Mouse (Mus musculus): ENCODE measurements around the gene Slc25a24. TPM values are rescaled to one million over a fixed set of nuclear protein-coding genes. Genes with fewer than 3 reads are reported as not detected.
A peak's percentile ranks its signal among the peaks of the same experiment; 100 is the strongest.

Slc25a24 gene
- polyA plus RNA-seq (2014; fragmentation: Nextera tagmentation; extraction: Ambion mirVana), result 3.0 and 7.5 TPM in 2 replicates

DNA sequence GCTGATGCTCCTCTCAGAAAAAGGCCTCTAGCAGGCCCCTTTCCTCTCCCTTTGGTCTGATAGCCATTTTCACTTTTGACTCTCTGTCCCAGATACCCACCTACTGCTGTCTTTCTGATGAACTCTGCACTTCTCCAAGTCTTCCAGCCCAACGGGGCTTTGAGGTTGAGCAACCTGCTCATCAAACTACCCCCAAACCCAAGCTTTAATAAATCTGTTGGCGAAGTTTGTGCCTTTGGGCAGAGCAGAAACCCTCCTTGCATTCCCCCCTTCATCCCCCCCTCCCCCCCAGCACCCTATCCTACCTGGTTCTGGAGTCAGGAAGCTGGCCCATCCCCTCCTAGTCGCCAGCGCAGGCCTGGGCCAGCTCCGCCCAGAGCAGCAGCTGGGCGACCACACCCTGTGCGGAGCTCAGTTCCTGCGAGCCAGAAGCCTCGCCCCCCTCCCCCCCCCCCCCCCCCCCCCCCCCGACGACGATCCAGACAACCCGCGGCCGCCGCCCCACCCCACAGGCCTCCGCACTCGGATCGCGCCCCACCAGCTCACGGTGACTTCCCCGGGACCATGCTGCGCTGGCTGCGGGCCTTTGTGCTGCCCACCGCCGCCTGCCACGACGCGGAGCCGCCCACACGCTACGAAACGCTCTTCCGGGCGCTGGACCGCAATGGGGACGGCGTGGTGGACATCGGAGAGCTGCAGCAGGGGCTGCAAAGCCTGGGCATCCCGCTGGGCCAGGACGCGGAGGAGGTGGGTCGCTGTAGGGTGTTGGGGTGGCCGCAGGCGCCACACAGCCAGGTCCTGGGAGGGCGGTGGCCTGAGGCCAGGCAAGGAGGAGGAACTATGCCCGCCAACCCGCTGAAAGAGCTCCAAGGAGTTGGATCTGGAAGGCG is at the start of gene Slc25a24:
Gene Slc25a24, plus strand, starts transcription at position 509 of the 890 bp plus-strand sequence.
- 2% methylated on average over 43 of the region's 49 CpGs for WGBS
- H3K4me2 ChIP-seq (ENCODE audit: low read length), result peak within 1 kb of the TSS; percentile 79
- peak; percentile 89 for ATAC-seq (ENCODE audit: low FRiP score, low TSS enrichment)
- H3K9me3 ChIP-seq (ENCODE audit: control insufficient read depth, low read length), result no peaks in the 10 kb centered on the region
- H3K4me3 ChIP-seq (replicated peaks; ENCODE audit: low read depth, low read length), result peak within 1 kb of the TSS; percentile 72
- peak within 1 kb of the TSS; percentile 42; the same call in 1 of the 2 replicates for H3K27ac ChIP-seq (replicated peaks; ENCODE audit: low read depth, low read length)
- DNase-seq, result peak; percentile 76
- H3K9ac ChIP-seq (replicated peaks; ENCODE audit: low read length), result peak within 1 kb of the TSS; percentile 90
- peaks cover 14% of the 10 kb centered on the region; the same call in 1 of the 2 replicates for H3K4me1 ChIP-seq (ENCODE audit: control insufficient read depth, insufficient read depth, low read length)
- H3K27me3 ChIP-seq (ENCODE audit: control insufficient read depth, insufficient read depth, low read length), result no peaks in the 10 kb centered on the region
- 0 out of 2 replicates have a peak, but pooled peaks cover 5% of the 10 kb centered on the region for H3K36me3 ChIP-seq (ENCODE audit: control insufficient read depth, insufficient read depth, low read length)

DNA sequence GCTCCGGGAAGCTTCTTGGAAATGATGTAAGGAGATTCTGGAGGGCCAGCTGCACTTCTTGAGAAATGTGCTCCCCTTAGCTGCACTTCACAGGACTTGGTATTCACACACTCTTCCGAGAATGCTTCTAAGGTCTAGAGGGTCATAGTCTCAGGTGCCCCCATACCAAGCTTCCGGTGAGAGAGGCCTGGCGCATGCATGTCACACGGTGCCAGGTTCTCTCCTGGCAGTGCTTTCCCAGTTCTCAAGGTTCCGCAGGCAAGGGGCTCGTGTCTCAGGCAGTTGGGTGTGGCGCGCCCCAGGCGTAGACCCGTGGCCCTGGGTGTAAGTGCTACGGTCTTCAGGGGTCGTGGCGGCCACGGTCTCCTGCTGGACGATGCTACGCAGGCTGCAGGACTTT is 42.8 kb upstream of the Slc25a24 start, which contains the start of gene Slc25a54:
Gene Slc25a54, plus strand, starts transcription at position 301 of the 400 bp plus-strand sequence.
- DNase-seq, result no peak
- Histone ChIP-seq H3K36me3 (ENCODE audit: control insufficient read depth, insufficient read depth, low read length) (no peaks in the 10 kb centered on the region), H3K4me2 (ENCODE audit: low read length) (no peak within 1 kb of the TSS), H3K4me3 (replicated peaks; ENCODE audit: low read depth, low read length) (no peak within 1 kb of the TSS), H3K27me3 (ENCODE audit: control insufficient read depth, insufficient read depth, low read length) (no peaks in the 10 kb centered on the region), H3K4me1 (ENCODE audit: control insufficient read depth, insufficient read depth, low read length) (no peaks in the 10 kb centered on the region), H3K9me3 (ENCODE audit: control insufficient read depth, low read length) (no peaks in the 10 kb centered on the region), H3K27ac (replicated peaks; ENCODE audit: low read depth, low read length) (no peak within 1 kb of the TSS), H3K9ac (replicated peaks; ENCODE audit: low read length) (no peak within 1 kb of the TSS)
- ATAC-seq (ENCODE audit: low FRiP score, low TSS enrichment), result no peak
- 94% methylated on average over 17 of the region's 17 CpGs for WGBS

DNA sequence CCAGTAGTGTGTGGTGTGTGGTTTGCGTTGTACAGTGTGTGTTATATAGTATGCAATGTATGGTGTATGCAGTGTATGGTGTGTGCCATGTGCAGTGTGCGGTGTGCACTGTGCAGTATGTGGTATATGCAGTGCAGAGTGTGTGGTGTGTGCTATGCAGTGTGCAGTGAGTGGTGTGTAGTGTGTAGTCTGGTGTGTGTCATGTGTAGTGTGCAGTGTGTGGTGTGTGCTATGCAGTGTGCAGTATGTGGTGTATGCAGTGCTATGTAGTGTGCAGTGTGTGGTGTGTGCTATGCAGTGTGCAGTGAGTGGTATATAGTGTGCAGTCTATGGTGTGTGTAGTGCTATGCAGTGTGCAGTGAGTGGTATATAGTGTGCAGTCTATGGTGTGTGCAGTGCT is 38.5 kb upstream of the Slc25a24 start:
- H3K9ac ChIP-seq (replicated peaks; ENCODE audit: low read length), result no peak overlapping the region
- H3K36me3 ChIP-seq (ENCODE audit: control insufficient read depth, insufficient read depth, low read length), result no peaks in the 10 kb centered on the region
- no peak overlapping the region for H3K4me3 ChIP-seq (replicated peaks; ENCODE audit: low read depth, low read length)
- no peak overlapping the region for H3K27ac ChIP-seq (replicated peaks; ENCODE audit: low read depth, low read length)
- DNase-seq (no peak), ATAC-seq (ENCODE audit: low FRiP score, low TSS enrichment) (no peak)
- no peaks in the 10 kb centered on the region for H3K9me3 ChIP-seq (ENCODE audit: control insufficient read depth, low read length)
- H3K4me2 ChIP-seq (ENCODE audit: low read length), result no peak overlapping the region
- H3K4me1 ChIP-seq (ENCODE audit: control insufficient read depth, insufficient read depth, low read length), result no peaks in the 10 kb centered on the region
- no peaks in the 10 kb centered on the region for H3K27me3 ChIP-seq (ENCODE audit: control insufficient read depth, insufficient read depth, low read length)
- WGBS, result 94% methylated on average over 2 of the region's 2 CpGs

DNA sequence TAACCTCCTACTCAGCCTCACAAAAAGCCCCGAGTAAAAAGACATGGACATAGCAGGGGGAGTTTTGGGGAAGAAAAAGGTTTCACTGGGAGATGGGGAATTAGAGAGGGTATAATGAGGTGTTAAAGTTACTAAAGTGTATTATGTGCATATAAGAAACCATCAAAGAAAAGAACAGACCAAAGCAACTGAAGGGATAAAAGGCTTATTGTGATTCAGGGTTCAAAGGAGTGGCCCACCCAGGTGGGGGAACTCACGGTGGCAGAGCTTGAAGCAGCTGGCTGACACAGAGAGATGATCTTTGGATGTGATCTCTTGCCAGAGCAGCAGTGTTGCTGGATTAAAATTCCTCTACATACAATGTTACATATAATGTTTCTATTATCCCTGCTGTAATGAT is 34.5 kb upstream of the Slc25a24 start:
- no peak overlapping the region for H3K4me2 ChIP-seq (ENCODE audit: low read length)
- H3K27me3 ChIP-seq (ENCODE audit: control insufficient read depth, insufficient read depth, low read length), result no peaks in the 10 kb centered on the region
- no peak overlapping the region for H3K9ac ChIP-seq (replicated peaks; ENCODE audit: low read length)
- DNase-seq, result no peak
- H3K4me1 ChIP-seq (ENCODE audit: control insufficient read depth, insufficient read depth, low read length), result no peaks in the 10 kb centered on the region
- no peak overlapping the region for H3K4me3 ChIP-seq (replicated peaks; ENCODE audit: low read depth, low read length)
- no peak overlapping the region for H3K27ac ChIP-seq (replicated peaks; ENCODE audit: low read depth, low read length)
- no peak for ATAC-seq (ENCODE audit: low FRiP score, low TSS enrichment)
- 2% methylated on average over 2 of the region's 2 CpGs for WGBS
- H3K9me3 ChIP-seq (ENCODE audit: control insufficient read depth, low read length), result no peaks in the 10 kb centered on the region
- no peaks in the 10 kb centered on the region for H3K36me3 ChIP-seq (ENCODE audit: control insufficient read depth, insufficient read depth, low read length)

DNA sequence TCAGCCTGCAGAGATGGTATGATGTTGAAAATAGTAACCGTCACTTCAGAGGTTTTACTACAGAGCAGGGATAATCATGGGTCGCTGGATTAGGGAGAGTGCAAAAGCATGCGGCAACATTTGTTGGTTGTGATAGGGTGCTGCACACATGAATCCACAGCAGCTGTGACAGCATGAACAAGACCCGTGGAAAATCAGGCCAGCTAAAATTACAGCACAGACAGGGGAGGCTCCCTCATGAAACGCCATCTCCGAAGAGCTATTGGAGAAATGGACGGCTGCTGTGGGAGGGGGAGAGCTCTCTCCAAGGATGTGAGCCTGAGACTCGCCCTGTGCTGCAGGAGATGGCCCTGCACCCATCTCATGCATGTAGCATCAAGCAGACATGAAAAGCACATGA is 18.2 kb upstream of the Slc25a24 start:
- no peaks in the 10 kb centered on the region for H3K4me1 ChIP-seq (ENCODE audit: control insufficient read depth, insufficient read depth, low read length)
- ATAC-seq (ENCODE audit: low FRiP score, low TSS enrichment), result no peak
- 55% methylated on average over 8 of the region's 8 CpGs for WGBS

DNA sequence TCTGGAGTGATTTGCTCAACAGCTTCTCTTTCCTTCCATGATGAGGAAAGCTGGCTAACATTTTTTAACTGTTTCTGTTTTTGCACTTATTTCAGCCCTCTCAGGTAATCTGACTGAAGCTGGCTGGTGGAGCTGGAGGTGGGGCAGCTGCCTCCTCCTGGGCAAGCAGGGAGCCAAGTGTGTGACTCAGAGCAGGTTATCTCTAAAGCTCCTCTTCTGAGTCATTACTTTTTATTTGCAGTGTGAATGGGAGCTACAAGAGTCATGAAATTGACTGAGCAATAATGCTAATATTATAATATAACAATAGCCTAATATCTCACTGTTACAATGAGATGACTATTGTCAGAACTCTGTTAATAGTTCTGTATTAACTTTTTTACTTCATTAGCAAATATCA is 5.8 kb upstream of the Slc25a24 start:
- Histone ChIP-seq H3K27ac (replicated peaks; ENCODE audit: low read depth, low read length) (no peak overlapping the region), H3K27me3 (ENCODE audit: control insufficient read depth, insufficient read depth, low read length) (no peaks in the 10 kb centered on the region), H3K9ac (replicated peaks; ENCODE audit: low read length) (no peak overlapping the region), H3K4me2 (ENCODE audit: low read length) (no peak overlapping the region), H3K9me3 (ENCODE audit: control insufficient read depth, low read length) (no peaks in the 10 kb centered on the region), H3K4me3 (replicated peaks; ENCODE audit: low read depth, low read length) (no peak overlapping the region), H3K36me3 (ENCODE audit: control insufficient read depth, insufficient read depth, low read length) (0 out of 2 replicates have a peak, but pooled peaks cover 5% of the 10 kb centered on the region), H3K4me1 (ENCODE audit: control insufficient read depth, insufficient read depth, low read length) (no peaks in the 10 kb centered on the region)
- ATAC-seq (ENCODE audit: low FRiP score, low TSS enrichment) (no peak), DNase-seq (no peak)

More for the DNA sequence above, 18.2 kb upstream of the Slc25a24 start:
- Histone ChIP-seq H3K27me3 (ENCODE audit: control insufficient read depth, insufficient read depth, low read length) (no peaks in the 10 kb centered on the region), H3K4me3 (replicated peaks; ENCODE audit: low read depth, low read length) (no peak overlapping the region), H3K9me3 (ENCODE audit: control insufficient read depth, low read length) (no peaks in the 10 kb centered on the region), H3K36me3 (ENCODE audit: control insufficient read depth, insufficient read depth, low read length) (no peaks in the 10 kb centered on the region), H3K9ac (replicated peaks; ENCODE audit: low read length) (no peak overlapping the region), H3K4me2 (ENCODE audit: low read length) (no peak overlapping the region), H3K27ac (replicated peaks; ENCODE audit: low read depth, low read length) (no peak overlapping the region)
- no peak for DNase-seq

DNA sequence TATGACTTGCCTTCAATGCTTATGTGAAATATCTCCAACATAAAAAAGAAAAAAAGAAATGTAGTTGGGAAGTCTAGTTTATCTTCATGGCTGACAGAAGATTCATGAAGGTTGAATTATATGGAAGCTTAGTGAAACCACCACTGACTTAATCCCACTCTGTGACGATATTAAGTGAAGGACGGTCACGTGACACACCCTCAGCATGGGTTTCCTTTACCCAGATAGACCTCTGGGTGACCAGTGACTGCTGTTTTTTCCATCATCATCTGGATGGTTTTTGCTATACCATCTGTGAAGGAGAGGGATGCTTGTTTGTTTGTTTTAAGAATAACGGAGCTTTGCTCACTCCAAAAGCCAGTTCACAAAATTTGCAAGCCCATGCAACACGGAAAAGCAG is 3.4 kb upstream of the Slc25a24 start:
- ATAC-seq (ENCODE audit: low FRiP score, low TSS enrichment), result no peak
- Histone ChIP-seq H3K36me3 (ENCODE audit: control insufficient read depth, insufficient read depth, low read length) (0 out of 2 replicates have a peak, but pooled peaks cover 5% of the 10 kb centered on the region), H3K4me2 (ENCODE audit: low read length) (no peak overlapping the region), H3K9me3 (ENCODE audit: control insufficient read depth, low read length) (no peaks in the 10 kb centered on the region), H3K27ac (replicated peaks; ENCODE audit: low read depth, low read length) (no peak overlapping the region), H3K9ac (replicated peaks; ENCODE audit: low read length) (no peak overlapping the region), H3K27me3 (ENCODE audit: control insufficient read depth, insufficient read depth, low read length) (no peaks in the 10 kb centered on the region), H3K4me1 (ENCODE audit: control insufficient read depth, insufficient read depth, low read length) (peaks cover 14% of the 10 kb centered on the region; the same call in 1 of the 2 replicates), H3K4me3 (replicated peaks; ENCODE audit: low read depth, low read length) (no peak overlapping the region)
- whole genome bisulfite sequencing, result 85% methylated on average over 5 of the region's 5 CpGs
- no peak for DNase-seq

DNA sequence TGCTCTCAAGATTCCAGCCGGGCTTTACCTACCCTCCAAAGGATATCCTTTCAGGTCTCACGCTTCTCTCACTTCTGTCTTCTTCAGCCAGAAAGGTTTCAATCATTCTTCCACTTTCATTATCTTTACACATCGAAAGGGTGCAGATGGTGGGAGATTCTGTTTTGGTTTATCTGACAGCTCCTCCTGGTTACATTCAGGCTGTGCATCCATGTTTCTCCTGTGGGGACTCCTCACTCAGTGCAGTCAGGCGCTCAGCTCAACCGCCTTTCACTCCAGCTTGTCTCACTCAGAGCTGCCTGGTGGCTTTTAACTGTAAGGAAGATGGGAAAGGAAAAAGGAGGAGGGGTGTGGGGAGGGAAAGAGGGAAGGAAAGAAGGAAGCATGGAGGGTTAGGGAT is 3.0 kb upstream of the Slc25a24 start:
- no peak for ATAC-seq (ENCODE audit: low FRiP score, low TSS enrichment)
- no peak overlapping the region for H3K4me2 ChIP-seq (ENCODE audit: low read length)
- H3K4me3 ChIP-seq (replicated peaks; ENCODE audit: low read depth, low read length), result no peak overlapping the region
- no peaks in the 10 kb centered on the region for H3K27me3 ChIP-seq (ENCODE audit: control insufficient read depth, insufficient read depth, low read length)
- no peaks in the 10 kb centered on the region for H3K9me3 ChIP-seq (ENCODE audit: control insufficient read depth, low read length)
- peaks cover 14% of the 10 kb centered on the region; the same call in 1 of the 2 replicates for H3K4me1 ChIP-seq (ENCODE audit: control insufficient read depth, insufficient read depth, low read length)
- 83% methylated on average over 5 of the region's 5 CpGs for WGBS
- no peak overlapping the region for H3K27ac ChIP-seq (replicated peaks; ENCODE audit: low read depth, low read length)
- 0 out of 2 replicates have a peak, but pooled peaks cover 5% of the 10 kb centered on the region for H3K36me3 ChIP-seq (ENCODE audit: control insufficient read depth, insufficient read depth, low read length)
- H3K9ac ChIP-seq (replicated peaks; ENCODE audit: low read length), result no peak overlapping the region
- DNase-seq, result no peak

All from midbrain, embryonic 14.5 days (tissue).